Comparison of ENCODE assay signal across 8 mouse cellular contexts in the genomic region with DNA sequence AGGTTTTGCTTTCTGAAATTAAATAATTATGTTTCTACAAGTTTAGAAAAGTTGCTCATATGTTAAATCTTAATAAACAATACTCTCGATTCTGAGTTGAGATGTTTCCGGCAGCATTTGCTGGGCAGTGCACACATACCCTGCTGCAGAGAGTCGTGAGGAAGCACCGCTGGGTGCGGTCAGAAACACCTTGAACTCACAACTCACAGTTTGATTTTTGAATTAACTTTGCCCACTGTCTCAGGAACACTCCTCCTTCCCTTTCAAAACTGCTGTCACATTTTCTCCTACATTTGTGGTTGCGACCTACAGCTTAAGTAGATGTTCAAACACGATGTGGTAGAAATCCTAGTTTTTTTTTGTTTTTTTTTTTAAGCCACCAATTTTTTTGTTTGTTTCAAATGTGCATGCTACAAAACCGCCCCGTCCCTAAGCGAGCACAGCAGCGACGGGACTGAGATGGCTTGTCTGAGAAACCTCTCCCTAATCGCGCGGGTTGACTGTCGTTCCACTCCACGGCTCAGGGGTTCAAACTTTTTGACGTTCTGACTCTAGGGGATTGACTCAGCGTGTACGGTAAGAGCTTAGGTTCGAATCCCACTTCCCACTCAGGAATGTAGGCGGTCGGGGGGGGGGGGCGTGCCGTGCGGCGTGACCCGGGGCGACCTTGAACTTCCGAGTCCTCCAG. TPM values are rescaled to one million over a fixed set of nuclear protein-coding genes. Genes with fewer than 3 reads are reported as not detected.
DNase-seq lines count a peak whose midpoint lies in the region; ATAC-seq and TF ChIP-seq lines count a peak whose summit lies in the region.

No protein-coding gene starts in this region.

- peaks cover 22% of the 10 kb centered on the region for H3K4me1 ChIP-seq in heart, embryonic 13.5 days
- peaks cover 2 to 5% of the 10 kb centered on the region in 2 experiments; a peak in 2 of 4 replicates for H3K4me1 ChIP-seq in ES-E14 (ENCODE audit: control insufficient read depth in 2 of 2, insufficient read depth in 2 of 2, low read length in 2 of 2, poor library complexity in 1 of 2)
- peaks cover 8% of the 10 kb centered on the region for H3K4me1 ChIP-seq in forebrain, embryonic 14.5 days (ENCODE audit: control insufficient read depth, insufficient read depth, low read length)
- H3K4me1 ChIP-seq in limb, embryonic 15.5 days: peaks cover 9% of the 10 kb centered on the region; the same call in 1 of the 2 replicates
- H3K4me1 ChIP-seq in small intestine, adult 2 months (ENCODE audit: control insufficient read depth, insufficient read depth, insufficient read length, low read length): peaks cover 5% of the 10 kb centered on the region; the same call in 1 of the 2 replicates

- peak overlapping the region; percentile 86 for H3K9ac ChIP-seq in heart, embryonic 13.5 days
- peak overlapping the region; percentile 95 for H3K9ac ChIP-seq in ES-E14 (ENCODE audit: insufficient read depth, low read depth, low read length, poor library complexity, severe bottlenecking)
- peak overlapping the region; percentile 82 for H3K9ac ChIP-seq in forebrain, embryonic 14.5 days (ENCODE audit: low read length)
- peak overlapping the region; percentile 54 for H3K9ac ChIP-seq in limb, embryonic 15.5 days

- DNase-seq in heart, postnatal 36 days: no peak
- DNase-seq in ES-E14 (ENCODE audit: low read depth, low spot score): peak; percentile 37
- no peak for DNase-seq in forebrain, embryonic 14.5 days (ENCODE audit: low spot score)
- DNase-seq in layer of hippocampus, postnatal 14 days (ENCODE audit: low spot score in 2 of 2): no peak
- no peak for DNase-seq in right cerebral cortex, adult 2 months (ENCODE audit: low spot score in 2 of 2)

- 7% methylated on average over 30 of the region's 30 CpGs for WGBS in heart, embryonic 13.5 days
- 9% methylated on average over 30 of the region's 30 CpGs for WGBS in forebrain, embryonic 14.5 days
- WGBS in limb, embryonic 15.5 days: 7% methylated on average over 30 of the region's 30 CpGs
- WGBS in small intestine, adult 2 months: 2% methylated on average over 30 of the region's 30 CpGs

- peak overlapping the region; percentile 73 for H3K4me2 ChIP-seq in heart, embryonic 13.5 days
- H3K4me2 ChIP-seq in forebrain, embryonic 14.5 days (ENCODE audit: low read length): peak overlapping the region; percentile 53
- peak overlapping the region; percentile 68 for H3K4me2 ChIP-seq in limb, embryonic 15.5 days

- no peak for TF ChIP-seq CTCF in small intestine, adult 2 months (IDR thresholded peaks at IDR 0.05; ENCODE audit: extremely low read depth, insufficient read length, insufficient replicate concordance, low read depth, low read length)

- no peak for TF ChIP-seq POLR2A in small intestine, adult 2 months (IDR thresholded peaks at IDR 0.05; ENCODE audit: low read depth, low read length)

- peak overlapping the region; percentile 80 for H3K4me3 ChIP-seq in heart, embryonic 13.5 days
- H3K4me3 ChIP-seq in ES-E14 (ENCODE audit: insufficient read depth in 1 of 2, low read depth in 1 of 2, low read length in 2 of 2, poor library complexity in 1 of 2, severe bottlenecking in 1 of 2): peak overlapping the region; percentile 96 to 99
- peak overlapping the region; percentile 69 for H3K4me3 ChIP-seq in forebrain, embryonic 14.5 days (ENCODE audit: low read depth, low read length)
- H3K4me3 ChIP-seq in limb, embryonic 15.5 days: peak overlapping the region; percentile 77
- H3K4me3 ChIP-seq in small intestine, adult 2 months (ENCODE audit: low read depth, low read length): peak overlapping the region; percentile 86

- no peaks in the 10 kb centered on the region for H3K9me3 ChIP-seq in heart, embryonic 13.5 days
- no peaks in the 10 kb centered on the region for H3K9me3 ChIP-seq in ES-E14 (ENCODE audit: control insufficient read depth, insufficient read depth, low read depth, low read length)
- H3K9me3 ChIP-seq in forebrain, embryonic 14.5 days (replicated peaks; ENCODE audit: control insufficient read depth, low read length): no peaks in the 10 kb centered on the region
- no peaks in the 10 kb centered on the region for H3K9me3 ChIP-seq in limb, embryonic 15.5 days

- in situ Hi-C loops in ES-E14 (cut with MboI; ENCODE audit: low sequenced_read_pairs in 2 of 2, unreplicated experiment in 2 of 2): loop anchor here in 1 of 2 experiments (25.0 kb wide), 1 partner anchor 314 kb away; a partner anchor contains a TSS

- H3K27ac ChIP-seq in heart, embryonic 13.5 days (replicated peaks): peak overlapping the region; percentile 88
- H3K27ac ChIP-seq in ES-E14 (ENCODE audit: insufficient read depth, low read depth, low read length, poor library complexity, severe bottlenecking): peak overlapping the region; percentile 79
- H3K27ac ChIP-seq in forebrain, embryonic 14.5 days (ENCODE audit: low read depth, low read length): no peak overlapping the region; the same call in 1 of the 2 replicates
- no peak overlapping the region for H3K27ac ChIP-seq in limb, embryonic 15.5 days
- peak overlapping the region; percentile 45; the same call in 1 of the 2 replicates for H3K27ac ChIP-seq in small intestine, adult 2 months (ENCODE audit: insufficient read depth, low read depth, low read length)

- peaks cover 15% of the 10 kb centered on the region for H3K36me3 ChIP-seq in heart, embryonic 13.5 days
- H3K36me3 ChIP-seq in ES-E14 (ENCODE audit: control insufficient read depth, insufficient read depth, low read length, poor library complexity, severe bottlenecking): 0 out of 2 replicates have a peak, but pooled peaks cover 2% of the 10 kb centered on the region
- no peaks in the 10 kb centered on the region for H3K36me3 ChIP-seq in forebrain, embryonic 14.5 days (ENCODE audit: control insufficient read depth, insufficient read depth, low read length)
- 0 out of 2 replicates have a peak, but pooled peaks cover 6% of the 10 kb centered on the region for H3K36me3 ChIP-seq in limb, embryonic 15.5 days
- no peaks in the 10 kb centered on the region for H3K36me3 ChIP-seq in small intestine, adult 2 months (ENCODE audit: control insufficient read depth, insufficient read depth, low read length)

- intact Hi-C loops in heart, postnatal 36 days (cut with DNase I): no loop called here

- ATAC-seq in heart, embryonic 13.5 days (ENCODE audit: extremely low read depth, insufficient number of reproducible peaks, low FRiP score, low TSS enrichment): peak; percentile 22; the same call in 1 of the 2 replicates
- peak; percentile 62; the same call in 1 of the 2 replicates for ATAC-seq in forebrain, embryonic 14.5 days
- peak; percentile 31; the same call in 1 of the 2 replicates for ATAC-seq in limb, embryonic 15.5 days (ENCODE audit: insufficient number of reproducible peaks, low FRiP score, low TSS enrichment, low read depth)

- no peaks in the 10 kb centered on the region for H3K27me3 ChIP-seq in heart, embryonic 13.5 days (replicated peaks)
- H3K27me3 ChIP-seq in forebrain, embryonic 14.5 days (replicated peaks; ENCODE audit: control insufficient read depth, insufficient read depth, low read length): no peaks in the 10 kb centered on the region
- no peaks in the 10 kb centered on the region for H3K27me3 ChIP-seq in limb, embryonic 15.5 days
- no peaks in the 10 kb centered on the region for H3K27me3 ChIP-seq in small intestine, adult 2 months (ENCODE audit: control insufficient read depth, insufficient read depth, low read length)

TF ChIP-seq in ES-E14, 5 proteins besides CTCF, POLR2A, EP300 and RAD21:
- no peak for TF ChIP-seq ZC3H11A (IDR thresholded peaks at IDR 0.05; ENCODE audit: borderline replicate concordance, low read depth, low read length)
- no peak for TF ChIP-seq CHD2 (IDR thresholded peaks at IDR 0.05; ENCODE audit: low read depth, low read length)

RNA-seq across cellular contexts. Expression of a gene that starts 0.5 kb away (rescaled TPM):
- polyA plus RNA-seq in heart, embryonic 13.5 days (2015; fragmentation: Nextera tagmentation; extraction: Ambion mirVana): 23.6 and 24.5 TPM in 2 replicates
- total RNA-seq in heart, postnatal 36 days (2021): 10 to 100 TPM; 24.8 to 27.1 TPM
- 24.8 and 28.9 TPM in 2 replicates for total RNA-seq in ES-E14 (2012; rRNA removed)
- polyA plus RNA-seq in forebrain, embryonic 14.5 days (2014; fragmentation: Nextera tagmentation; extraction: Ambion mirVana): 23.4 and 24.9 TPM in 2 replicates
- 16.6 and 17.2 TPM in 2 replicates for polyA plus RNA-seq in limb, embryonic 15.5 days (2015; fragmentation: Nextera tagmentation; extraction: Ambion mirVana)
- polyA plus RNA-seq in small intestine, adult 2 months (2012; rRNA removed): 3.8 and 5.0 TPM in 2 replicates
- total RNA-seq in layer of hippocampus, postnatal 14 days (2021): 10 to 100 TPM; 13.5 to 14.6 TPM

RNA-seq across cellular contexts. Expression of a gene that starts 0.6 kb away (rescaled TPM):
- polyA plus RNA-seq in heart, embryonic 13.5 days (2015; fragmentation: Nextera tagmentation; extraction: Ambion mirVana): 22.9 and 28.8 TPM in 2 replicates
- 10 to 100 TPM; 58.5 to 65.3 TPM for total RNA-seq in heart, postnatal 36 days (2021)
- 8.5 and 10.2 TPM in 2 replicates for total RNA-seq in ES-E14 (2012; rRNA removed)
- polyA plus RNA-seq in forebrain, embryonic 14.5 days (2014; fragmentation: Nextera tagmentation; extraction: Ambion mirVana): 18.4 and 19.9 TPM in 2 replicates
- 12.7 and 13.5 TPM in 2 replicates for polyA plus RNA-seq in limb, embryonic 15.5 days (2015; fragmentation: Nextera tagmentation; extraction: Ambion mirVana)
- 3.3 and 5.1 TPM in 2 replicates for polyA plus RNA-seq in small intestine, adult 2 months (2012; rRNA removed)
- 10 to 100 TPM; 11.9 to 15.1 TPM for total RNA-seq in layer of hippocampus, postnatal 14 days (2021)

Comparison
In these comparisons a context has a peak if more than half of its experiments do, and no peak if none do; other contexts are left out.
1. H3K27ac ChIP-seq: peak in heart, embryonic 13.5 days (single experiment), ES-E14 (single experiment) and small intestine, adult 2 months (single experiment); none in forebrain, embryonic 14.5 days (single experiment) and limb, embryonic 15.5 days (single experiment).
2. Peak in every context shown above with its lines, with median percentiles within 50 percentile points of each other: ATAC-seq, H3K4me2 ChIP-seq, H3K4me3 ChIP-seq and H3K9ac ChIP-seq.